In genomic region chr4:103547297-103547696, GRCm38 (mm10) we compare ENCODE assay signal across 16 mouse cellular contexts.
A peak's percentile ranks its signal among the peaks of the same experiment; 100 is the strongest.
DNase-seq lines count a peak whose midpoint lies in the region; ATAC-seq lines count a peak whose summit lies in the region.
"Had no signal": no experiment of that assay in that cellular context is flagged by ENCODE, and none has a peak within 500 bp of the region (broad histone marks: within the 10 kb centered on the region; RNA-seq: fewer than 3 reads in every experiment).

No protein-coding gene starts in this region.

- no peak for DNase-seq in cerebellum, adult 11 months
- DNase-seq in brain, adult 2 months (ENCODE audit: low read depth, low spot score): peak; percentile 61
- DNase-seq in cerebellum, adult 9-10 months: peak; percentile 33
- peak; percentile 38 to 62 for DNase-seq in cerebellum, postnatal 25 days
- no peak for DNase-seq in right cerebral cortex, postnatal 25 days
- no peak for DNase-seq in gastrocnemius, postnatal 4 days (ENCODE audit: low spot score in 2 of 2)
- DNase-seq: adrenal gland, adult 8-10 months; adrenal gland, postnatal 36 days; B cell, adult 2 months; gastrocnemius, postnatal 10 days; heart, adult 2 months; heart, postnatal 14 days had no signal

- ATAC-seq in cerebellum, adult (ENCODE audit: insufficient number of reproducible peaks, low FRiP score, low TSS enrichment): peak; percentile 69; the same call in 1 of the 2 replicates
- ATAC-seq: CD4-positive, CD25-positive, alpha-beta regulatory T cell, adult 4 months; forebrain, embryonic 15.5 days; intestine, embryonic 16.5 days had no signal

Comparison
In these comparisons a context has a peak if more than half of its experiments do, and no peak if none do; other contexts are left out.
1. DNase-seq: peak in brain, adult 2 months (single experiment), cerebellum, adult 9-10 months (single experiment) and cerebellum, postnatal 25 days (2 of 2); none in cerebellum, adult 11 months (single experiment), right cerebral cortex, postnatal 25 days (single experiment) and gastrocnemius, postnatal 4 days (0 of 2).